Mouse (Mus musculus): ENCODE measurements around the gene Rit1.
"Not testable (repeated sequence)": the region's sequence is repeated elsewhere in the genome, so short reads cannot be mapped to it uniquely, and the experiment has no call there.

Rit1 gene

GRCm38 (mm10) chr3:88738641-88739040, 22.0 kb downstream of the Rit1 start:
- DNase-seq (ENCODE audit: extremely low read depth, low read depth), result peak; percentile 66

DNA sequence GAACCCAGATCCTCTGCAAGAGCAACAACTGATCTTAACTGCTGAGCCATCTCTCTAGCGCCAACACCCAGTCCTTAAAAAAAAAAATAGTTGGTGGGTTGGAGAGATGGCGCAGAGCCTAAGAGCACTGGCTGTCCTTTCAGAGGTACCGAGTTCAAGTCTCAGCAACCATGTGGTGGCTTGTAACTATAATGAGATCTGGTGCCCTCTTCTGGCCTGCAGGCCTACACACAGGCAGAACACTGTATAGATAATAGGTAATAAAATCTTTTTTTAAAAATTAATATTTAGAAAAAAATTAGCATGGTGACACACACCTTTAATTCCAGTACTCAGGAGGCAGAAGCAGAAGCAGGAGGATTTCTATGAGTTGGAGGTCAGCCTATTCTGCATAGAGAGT, 23.5 kb downstream of the Rit1 start:
- no peak for DNase-seq (ENCODE audit: extremely low read depth, low read depth)

DNA sequence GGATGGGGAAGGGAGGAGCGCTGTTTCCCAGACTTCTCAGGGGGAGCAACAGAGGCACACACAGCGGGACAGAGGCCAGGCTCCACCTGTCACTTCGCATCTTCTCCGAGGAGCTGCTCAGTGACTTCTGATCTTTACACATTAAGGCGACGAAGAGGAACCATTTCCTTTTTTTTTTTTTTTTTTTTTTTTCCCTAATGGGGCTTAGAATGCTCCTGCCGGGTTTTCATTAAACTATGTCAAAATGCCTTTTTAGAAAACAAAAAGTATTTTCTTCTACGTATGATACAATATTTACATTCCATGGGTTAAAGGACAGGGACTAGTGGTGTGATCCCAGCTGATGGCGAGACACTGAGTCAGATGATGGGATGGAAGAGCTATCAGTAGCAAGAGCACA, 28.9 kb downstream of the Rit1 start:
- no peak for DNase-seq (ENCODE audit: extremely low read depth, low read depth)

GRCm38 (mm10) chr3:88746139-88746870, 29.7 kb downstream of the Rit1 start:
- DNase-seq (ENCODE audit: extremely low read depth, low read depth), result no peak

- DNase-seq (ENCODE audit: extremely low read depth, low read depth), result peak; percentile 20
Measured at GRCm38 (mm10) chr3:88746871-88747231, 30.2 kb downstream of the Rit1 start.

- DNase-seq (ENCODE audit: extremely low read depth, low read depth), result peak; percentile 59
Measured at GRCm38 (mm10) chr3:88754283-88754682, 37.6 kb downstream of the Rit1 start.

GRCm38 (mm10) chr3:88755541-88755940, 38.9 kb downstream of the Rit1 start:
- no peak for DNase-seq (ENCODE audit: extremely low read depth, low read depth)

DNA sequence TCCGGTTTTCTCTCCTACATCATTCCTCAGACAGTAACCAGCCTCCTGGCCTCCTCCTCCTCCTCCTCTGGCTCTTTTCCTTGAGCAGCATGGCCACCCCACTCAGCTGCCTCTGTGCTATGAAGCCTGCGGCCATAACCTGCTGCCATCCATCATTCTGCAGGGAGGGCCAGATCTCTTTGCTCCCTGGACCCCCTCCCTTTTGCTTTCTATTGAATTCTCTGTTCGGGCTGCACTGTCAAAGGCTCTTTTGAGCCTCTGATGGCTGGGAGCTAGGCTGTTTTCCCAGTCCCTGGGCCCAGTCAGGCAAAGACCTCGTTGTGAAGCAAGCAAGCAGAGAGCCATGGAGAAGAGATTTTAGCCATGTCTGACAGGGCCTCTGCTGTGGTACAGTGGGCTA, 39.6 kb downstream of the Rit1 start:
- no peak for DNase-seq (ENCODE audit: extremely low read depth, low read depth)

DNA sequence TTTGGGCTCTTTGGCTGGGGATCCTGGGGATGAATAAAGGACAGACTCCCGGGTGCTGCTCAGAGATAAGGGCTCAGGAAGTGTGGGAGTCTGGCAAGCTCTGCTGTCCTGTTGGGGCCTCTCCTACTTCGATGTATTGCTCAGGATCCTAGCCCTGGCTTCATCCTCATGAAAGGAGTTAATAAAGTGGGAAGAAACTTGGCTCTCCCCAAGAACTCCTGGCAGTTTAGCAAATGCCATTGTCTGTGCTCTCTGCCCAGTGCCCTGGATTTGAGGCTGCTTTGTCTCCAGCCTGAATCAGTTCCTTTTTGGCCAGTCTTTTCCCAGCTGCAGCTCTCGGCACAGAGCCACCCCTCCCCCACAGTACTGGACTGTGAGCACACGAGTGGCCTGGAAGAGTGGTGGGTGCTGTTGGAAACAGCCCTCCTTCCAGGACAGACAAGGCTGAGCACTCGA, 41.4 kb downstream of the Rit1 start:
- peak; percentile 54 for DNase-seq (ENCODE audit: extremely low read depth, low read depth)

GRCm38 (mm10) chr3:88761619-88762018, 45.0 kb downstream of the Rit1 start:
- no peak for DNase-seq (ENCODE audit: extremely low read depth, low read depth)

DNA sequence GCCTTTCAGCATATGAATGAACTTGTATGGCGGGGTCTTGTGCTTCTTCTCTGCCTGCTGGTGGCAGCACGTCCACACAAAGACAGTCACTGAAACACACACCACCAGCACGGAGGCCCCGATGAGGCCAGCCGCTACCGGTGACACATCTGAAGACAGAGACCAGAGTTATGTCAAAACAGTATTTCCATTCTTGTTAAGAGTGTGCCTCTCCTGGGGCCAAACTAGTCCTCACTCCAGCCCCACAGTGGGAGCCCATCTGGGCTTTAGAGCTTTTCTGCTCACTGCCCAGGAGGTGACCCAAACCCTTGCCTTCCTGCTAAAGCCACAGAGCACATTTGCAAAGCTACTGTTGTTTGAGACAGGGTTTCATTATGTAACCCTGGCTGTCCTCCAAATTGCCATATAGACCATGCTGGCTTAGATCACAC, 45.8 kb downstream of the Rit1 start:
- no peak for DNase-seq (ENCODE audit: extremely low read depth, low read depth)

DNA sequence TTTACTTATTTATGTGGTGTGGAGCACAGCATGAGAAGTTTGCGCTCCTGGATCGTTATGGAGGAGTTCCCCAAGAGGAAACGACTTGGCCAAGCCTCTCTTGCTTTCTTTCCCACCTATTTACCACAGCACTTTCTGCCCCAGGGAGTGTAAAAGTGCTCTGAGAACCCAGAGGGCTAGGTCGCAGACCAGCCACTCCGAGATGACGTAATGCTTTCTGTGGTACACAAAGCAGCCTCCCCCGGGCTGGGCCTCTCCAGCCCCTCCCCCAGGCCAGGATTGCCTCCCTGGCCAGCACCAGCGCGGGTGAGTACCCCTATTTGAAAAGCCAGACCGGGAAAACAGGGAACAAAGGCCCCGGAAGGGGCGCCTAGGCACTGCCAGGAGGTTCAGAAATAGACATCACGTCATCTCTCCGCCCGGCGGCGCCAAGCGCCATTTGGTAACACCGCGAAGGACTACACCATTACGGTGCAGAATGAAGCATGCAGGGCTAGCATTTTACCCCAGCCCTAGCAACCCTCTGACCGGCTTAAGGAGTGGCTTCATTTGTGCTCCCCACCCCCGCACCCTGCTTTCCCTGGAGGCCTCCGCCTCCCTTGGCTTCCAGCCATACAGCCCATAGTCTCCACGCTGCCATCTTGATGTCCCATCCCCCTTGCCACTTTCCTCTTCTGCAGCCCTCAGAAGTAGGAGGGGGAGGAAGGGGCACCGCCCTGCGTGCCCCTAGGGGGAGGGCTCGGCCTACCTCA, 54.7 kb downstream of the Rit1 start:
- DNase-seq (ENCODE audit: extremely low read depth, low read depth), result peak; percentile 40

DNA sequence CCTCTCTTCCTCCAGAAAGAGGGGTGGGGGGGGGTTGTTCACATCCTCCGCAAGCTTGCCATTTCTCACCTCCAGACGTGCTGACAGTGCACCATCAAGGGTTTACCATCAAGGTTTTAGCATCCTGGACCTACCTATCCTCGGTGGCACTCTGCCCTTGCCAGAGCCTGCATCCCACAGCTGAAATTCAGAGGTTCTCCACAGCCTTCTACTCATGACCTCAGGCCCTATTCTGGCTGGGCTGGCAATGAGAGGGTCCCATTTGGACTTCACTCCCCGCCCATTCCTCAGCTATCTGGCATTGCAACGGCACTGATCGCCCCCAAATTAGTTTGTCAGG, 55.3 kb downstream of the Rit1 start:
- not testable (repeated sequence) for DNase-seq (ENCODE audit: extremely low read depth, low read depth)

DNA sequence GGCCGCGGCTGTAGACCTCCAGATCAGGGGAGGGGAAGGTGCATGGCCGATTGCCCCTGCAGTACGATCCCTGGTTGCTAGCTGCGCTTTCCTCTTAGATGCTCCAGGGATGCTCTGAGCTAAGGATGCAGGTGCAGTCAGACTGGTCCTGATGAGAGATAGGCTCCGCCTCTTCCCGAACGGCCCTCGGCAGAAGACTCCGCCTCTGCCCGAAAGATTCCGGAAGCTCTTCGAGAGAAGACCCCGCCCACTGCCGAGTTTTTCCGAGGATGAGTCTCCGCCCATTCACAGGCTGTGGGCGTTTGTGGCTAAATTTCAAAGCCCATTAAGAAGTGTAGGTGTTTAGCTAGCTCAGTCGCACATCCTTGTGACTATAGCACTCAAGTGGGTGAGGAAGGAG, 55.8 kb downstream of the Rit1 start:
- peak; percentile 66 for DNase-seq (ENCODE audit: extremely low read depth, low read depth)

DNA sequence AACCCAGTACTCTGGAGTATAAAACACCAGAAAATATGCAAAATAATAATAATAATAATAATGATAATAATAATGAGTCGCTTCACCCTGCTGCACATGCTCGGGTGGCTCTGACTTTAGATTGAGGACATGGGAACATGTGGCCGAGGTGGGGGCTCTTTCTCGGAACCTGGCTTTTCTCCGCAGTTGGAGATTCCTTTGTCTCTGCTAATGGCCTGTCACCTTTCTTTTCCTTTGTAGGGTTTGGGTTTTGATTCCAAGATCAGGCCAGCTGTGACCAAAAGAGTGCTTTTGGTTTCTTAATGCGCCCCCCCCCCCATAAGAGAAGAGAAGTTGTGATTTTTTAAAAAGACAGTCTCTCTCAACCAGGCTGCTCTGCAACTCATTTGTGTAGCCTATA, 56.5 kb downstream of the Rit1 start:
- DNase-seq (ENCODE audit: extremely low read depth, low read depth), result not testable (repeated sequence)

DNA sequence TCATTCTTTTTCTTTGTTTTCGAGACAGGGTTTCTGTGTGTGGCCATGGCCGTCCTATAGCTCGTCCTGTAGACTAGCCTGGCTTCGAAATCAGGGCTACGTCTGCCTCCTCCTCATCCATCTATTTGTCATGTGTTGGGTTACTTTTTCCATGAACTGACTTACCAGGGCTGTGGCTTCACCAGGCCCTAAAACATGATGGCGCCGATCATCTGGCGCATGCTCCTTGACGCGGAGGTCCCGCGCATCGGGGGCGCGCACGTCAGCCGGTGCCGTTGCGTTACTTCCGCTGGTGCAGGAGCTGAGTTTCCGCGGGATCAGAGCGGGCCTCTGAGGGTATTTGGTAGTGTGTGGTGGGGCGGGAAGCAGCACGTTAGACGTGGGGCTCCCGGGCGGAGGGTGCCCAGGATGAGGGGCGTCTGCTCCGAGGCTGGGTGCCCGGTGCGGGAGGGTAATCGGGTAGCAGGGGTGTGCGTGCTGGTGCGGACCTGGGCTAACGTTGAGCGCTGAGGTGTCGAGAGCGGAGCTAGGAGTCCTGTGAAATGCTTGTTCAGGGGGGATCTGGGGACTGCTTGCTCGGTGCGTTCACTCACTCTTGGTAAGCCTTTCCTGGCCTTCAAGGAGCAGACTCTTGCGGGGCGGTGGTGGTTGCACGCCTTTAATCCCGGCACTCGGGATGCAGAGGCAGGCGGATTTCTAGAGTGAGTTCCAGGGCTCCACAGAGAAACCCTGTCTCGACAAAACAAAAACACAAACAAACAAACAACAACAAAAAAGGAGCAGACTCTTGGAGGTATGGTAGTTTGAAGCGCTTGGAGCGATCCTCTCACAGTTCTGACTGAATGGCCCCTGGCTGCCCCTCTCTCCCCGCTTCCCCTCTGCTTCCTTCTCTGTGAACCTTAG, 58.6 kb downstream of the Rit1 start, which contains the start of gene Syt11:
TSS of gene Syt11 (minus strand) at position 226 of the 903 bp plus-strand sequence.
- DNase-seq (ENCODE audit: extremely low read depth, low read depth), result peak; percentile 38
